Mouse (Mus musculus) frontal cortex, postnatal 36 days (tissue): ENCODE data around the gene Asxl1.
"Not testable (repeated sequence)": the region's sequence is repeated elsewhere in the genome, so short reads cannot be mapped to it uniquely, and the experiment has no call there.

Source experiments
- DNase-seq, 2 experiments: peaks; one replicate each; pipeline ENCODE4 v3.0.0; 2022; ENCODE audit warnings: low spot score in 2 of 2

The Asxl1 gene

GRCm38 (mm10) chr2:153345071-153345453 is 567 bp upstream of the Asxl1 start:
- no peak for DNase-seq

GRCm38 (mm10) chr2:153346221-153347182 is 873 bp downstream of the Asxl1 start:
- no peak for DNase-seq

- DNase-seq = no peak
These were observed 1.7 kb downstream of the Asxl1 start for GRCm38 (mm10) chr2:153347183-153347781.

- DNase-seq = no peak
These were observed 2.6 kb downstream of the Asxl1 start for GRCm38 (mm10) chr2:153348100-153348831.

- no peak for DNase-seq
These were observed 5.0 kb downstream of the Asxl1 start for GRCm38 (mm10) chr2:153350552-153351181.

- DNase-seq = no peak
These were observed 9.0 kb downstream of the Asxl1 start for GRCm38 (mm10) chr2:153354648-153355047.

GRCm38 (mm10) chr2:153356784-153357183 is 11.2 kb downstream of the Asxl1 start:
- DNase-seq = no peak

- no peak for DNase-seq
These were observed 15.6 kb downstream of the Asxl1 start for GRCm38 (mm10) chr2:153361101-153361710.

- DNase-seq = not testable (repeated sequence)
These were observed 18.9 kb downstream of the Asxl1 start for GRCm38 (mm10) chr2:153364531-153364930.

GRCm38 (mm10) chr2:153370871-153371270 is 25.2 kb downstream of the Asxl1 start:
- DNase-seq = no peak

- no peak for DNase-seq
These were observed 29.8 kb downstream of the Asxl1 start for GRCm38 (mm10) chr2:153375380-153375779.

GRCm38 (mm10) chr2:153380479-153380878 is 34.9 kb downstream of the Asxl1 start:
- DNase-seq = no peak

- DNase-seq = no peak
These were observed 44.2 kb downstream of the Asxl1 start for GRCm38 (mm10) chr2:153389831-153390230.

- DNase-seq = no peak
These were observed 47.4 kb downstream of the Asxl1 start for GRCm38 (mm10) chr2:153393045-153393444.

GRCm38 (mm10) chr2:153397790-153398515 is 52.3 kb downstream of the Asxl1 start:
- DNase-seq = no peak

GRCm38 (mm10) chr2:153399166-153399565 is 53.5 kb downstream of the Asxl1 start:
- DNase-seq = no peak

- no peak for DNase-seq
These were observed 58.4 kb downstream of the Asxl1 start for GRCm38 (mm10) chr2:153404062-153404461.

- no peak for DNase-seq
These were observed 59.3 kb downstream of the Asxl1 start for GRCm38 (mm10) chr2:153404882-153405281.

- DNase-seq = no peak
These were observed 61.3 kb downstream of the Asxl1 start for GRCm38 (mm10) chr2:153406882-153407281.

- DNase-seq = no peak
These were observed 63.3 kb downstream of the Asxl1 start for GRCm38 (mm10) chr2:153408971-153409370.

- no peak for DNase-seq
These were observed 65.9 kb downstream of the Asxl1 start for GRCm38 (mm10) chr2:153411557-153411956.
